Mouse (Mus musculus): Measurements from ENCODE around the gene Dclk2. TPM values are rescaled to one million over a fixed set of nuclear protein-coding genes. Genes with fewer than 3 reads are reported as not detected.

Dclk2 gene
- total RNA-seq, 2 experiments from 2014 or later: 0.49 to 0.84 TPM

- no peak for DNase-seq
- intact Hi-C loops (cut with DNase I): no loop called here
These were observed 23.1 kb downstream of the Dclk2 start for GRCm38 (mm10) chr3:86897551-86897950.

- no peak for DNase-seq
- intact Hi-C loops (cut with DNase I): no loop called here
These were observed 23.6 kb downstream of the Dclk2 start for GRCm38 (mm10) chr3:86897066-86897465.

GRCm38 (mm10) chr3:86894491-86894890, 26.2 kb downstream of the Dclk2 start:
- no peak for DNase-seq
- intact Hi-C loops (cut with DNase I): no loop called here

GRCm38 (mm10) chr3:86887512-86887911, 33.1 kb downstream of the Dclk2 start:
- no peak for DNase-seq
- intact Hi-C loops (cut with DNase I): no loop called here

- intact Hi-C loops (cut with DNase I): no loop called here
- no peak for DNase-seq
These were observed 35.5 kb downstream of the Dclk2 start for GRCm38 (mm10) chr3:86885180-86885579.

GRCm38 (mm10) chr3:86884481-86884880, 36.2 kb downstream of the Dclk2 start:
- no peak for DNase-seq
- intact Hi-C loops (cut with DNase I): no loop called here

- intact Hi-C loops (cut with DNase I): no loop called here
- no peak for DNase-seq
These were observed 36.7 kb downstream of the Dclk2 start for GRCm38 (mm10) chr3:86883985-86884384.

- intact Hi-C loops (cut with DNase I): no loop called here
- DNase-seq: no peak
These were observed 44.7 kb downstream of the Dclk2 start for GRCm38 (mm10) chr3:86875912-86876311.

- intact Hi-C loops (cut with DNase I): no loop called here
- DNase-seq: no peak
These were observed 47.5 kb downstream of the Dclk2 start for GRCm38 (mm10) chr3:86873092-86873600.

- DNase-seq: no peak
- intact Hi-C loops (cut with DNase I): no loop called here
These were observed 49.7 kb downstream of the Dclk2 start for GRCm38 (mm10) chr3:86870952-86871351.

- intact Hi-C loops (cut with DNase I): no loop called here
- no peak for DNase-seq
These were observed 50.2 kb downstream of the Dclk2 start for GRCm38 (mm10) chr3:86870411-86870810.

- intact Hi-C loops (cut with DNase I): no loop called here
These were observed 51.9 kb downstream of the Dclk2 start for GRCm38 (mm10) chr3:86868721-86869120.

GRCm38 (mm10) chr3:86863327-86864008, 57.2 kb downstream of the Dclk2 start:
- intact Hi-C loops (cut with DNase I): no loop called here
- no peak for DNase-seq

More at GRCm38 (mm10) chr3:86868721-86869120, 51.9 kb downstream of the Dclk2 start:
- DNase-seq: no peak

- intact Hi-C loops (cut with DNase I): no loop called here
- DNase-seq: no peak
These were observed 57.7 kb downstream of the Dclk2 start for GRCm38 (mm10) chr3:86862939-86863311.

- DNase-seq: no peak
- intact Hi-C loops (cut with DNase I): no loop called here
These were observed 58.3 kb downstream of the Dclk2 start for GRCm38 (mm10) chr3:86862245-86862938.

- intact Hi-C loops (cut with DNase I): no loop called here
- DNase-seq: no peak
These were observed 60.9 kb downstream of the Dclk2 start for GRCm38 (mm10) chr3:86859791-86860190.

GRCm38 (mm10) chr3:86858699-86859098, 62.0 kb downstream of the Dclk2 start:
- DNase-seq: no peak
- intact Hi-C loops (cut with DNase I): no loop called here

GRCm38 (mm10) chr3:86857833-86858398, 62.7 kb downstream of the Dclk2 start:
- intact Hi-C loops (cut with DNase I): no loop called here
- no peak for DNase-seq

- DNase-seq: no peak
- intact Hi-C loops (cut with DNase I): no loop called here
These were observed 67.8 kb downstream of the Dclk2 start for GRCm38 (mm10) chr3:86852867-86853266.

- intact Hi-C loops (cut with DNase I): no loop called here
- no peak for DNase-seq
These were observed 69.5 kb downstream of the Dclk2 start for GRCm38 (mm10) chr3:86851131-86851530.

- DNase-seq: no peak
- intact Hi-C loops (cut with DNase I): no loop called here
These were observed 70.1 kb downstream of the Dclk2 start for GRCm38 (mm10) chr3:86850394-86851030.
